Mouse (Mus musculus) hindbrain, embryonic 10.5 days (tissue): ENCODE data around the gene Cds2. TPM values are rescaled to one million over a fixed set of nuclear protein-coding genes. Genes with fewer than 3 reads are reported as not detected.

Experiments used
- DNase-seq: peaks from one replicate; pipeline ENCODE4 v3.0.0-alpha.2; 2017; ENCODE audit warnings: low spot score
- H3K27ac ChIP-seq: fragments of 300-500 bp; sonication (generic); 2 replicates; pipeline ENCODE4 v1.5.1; 2016; ENCODE audit warnings: mild to moderate bottlenecking, moderate library complexity
- H3K27me3 ChIP-seq: fragments of 300-500 bp; sonication (generic); 2 replicates; pipeline ENCODE4 v1.6.1; 2016; ENCODE audit warnings: mild to moderate bottlenecking; ENCODE audit not compliant: poor library complexity, insufficient read depth, severe bottlenecking
- H3K36me3 ChIP-seq: fragments of 300-500 bp; sonication (generic); 2 replicates; pipeline ENCODE4 v1.6.1; 2016; ENCODE audit warnings: mild to moderate bottlenecking, moderate library complexity
- H3K4me1 ChIP-seq: fragments of 300-500 bp; sonication (generic); replicated peaks from 2 replicates; pipeline ENCODE4 v1.6.1; 2016; ENCODE audit warnings: mild to moderate bottlenecking
- H3K4me3 ChIP-seq: fragments of 300-500 bp; sonication (generic); 2 replicates; pipeline ENCODE4 v1.5.1; 2016; ENCODE audit warnings: mild to moderate bottlenecking, moderate library complexity
- H3K9me3 ChIP-seq: fragments of 300-500 bp; sonication (generic); 2 replicates; pipeline ENCODE4 v1.6.1; 2016; ENCODE audit warnings: mild to moderate bottlenecking, moderate library complexity
- WGBS: fragments of 180-500 bp; shearing (Covaris S2); methylation state at CpG from one replicate; pipeline ENCODE4 v1.1.7; 2016; 5-methylcytosine and 5-hydroxymethylcytosine counted together
- polyA plus RNA-seq: library from polyadenylated mRNA; unstranded; fragments of >200 nt; fragmentation: Nextera tagmentation; extraction: Ambion mirVana; gene quantifications from 2 replicates; pipeline ENCODE4 v1.2.1, GENCODE M21; 2016

The Cds2 gene
- polyA plus RNA-seq, 1 experiment from 2014 or later, result 31.3 TPM

- Histone ChIP-seq H3K4me3 (no peak overlapping the region), H3K27ac (no peak overlapping the region), H3K9me3 (no peaks in the 10 kb centered on the region), H3K4me1 (peaks cover 6% of the 10 kb centered on the region; the same call in 1 of the 2 replicates), H3K27me3 (no peaks in the 10 kb centered on the region), H3K36me3 (peaks cover 11% of the 10 kb centered on the region)
- DNase-seq, result no peak
- WGBS, result 75% methylated on average over 6 of the region's 6 CpGs
Measured at GRCm38 (mm10) chr2:132272694-132273389, 9.9 kb downstream of the Cds2 start.

- no peaks in the 10 kb centered on the region for H3K27me3 ChIP-seq
- no peak for DNase-seq
- WGBS, result 74% methylated on average over 4 of the region's 4 CpGs
- H3K9me3 ChIP-seq, result no peaks in the 10 kb centered on the region
- no peak overlapping the region for H3K27ac ChIP-seq
- peaks cover 13% of the 10 kb centered on the region for H3K36me3 ChIP-seq
- H3K4me1 ChIP-seq, result peaks cover 11% of the 10 kb centered on the region; the same call in 1 of the 2 replicates
- no peak overlapping the region for H3K4me3 ChIP-seq
Measured at GRCm38 (mm10) chr2:132275527-132275926, 12.6 kb downstream of the Cds2 start.

- H3K4me1 ChIP-seq, result peaks cover 11% of the 10 kb centered on the region; the same call in 1 of the 2 replicates
- no peak for DNase-seq
- H3K36me3 ChIP-seq, result peaks cover 17% of the 10 kb centered on the region
- no peak overlapping the region for H3K27ac ChIP-seq
- H3K9me3 ChIP-seq, result no peaks in the 10 kb centered on the region
- H3K27me3 ChIP-seq, result no peaks in the 10 kb centered on the region
- no peak overlapping the region for H3K4me3 ChIP-seq
- WGBS, result 88% methylated on average over 4 of the region's 4 CpGs
Measured at GRCm38 (mm10) chr2:132276249-132276648, 13.3 kb downstream of the Cds2 start.

GRCm38 (mm10) chr2:132278273-132278853 is 15.4 kb downstream of the Cds2 start:
- no peak for DNase-seq
- Histone ChIP-seq H3K4me1 (peaks cover 26% of the 10 kb centered on the region), H3K4me3 (no peak overlapping the region), H3K27me3 (no peaks in the 10 kb centered on the region), H3K9me3 (no peaks in the 10 kb centered on the region), H3K36me3 (peaks cover 17% of the 10 kb centered on the region), H3K27ac (no peak overlapping the region)
- 83% methylated on average over 8 of the region's 8 CpGs for WGBS

GRCm38 (mm10) chr2:132279336-132279882 is 16.5 kb downstream of the Cds2 start:
- no peak for DNase-seq
- H3K4me1 ChIP-seq, result peaks cover 36% of the 10 kb centered on the region
- 72% methylated on average over 3 of the region's 3 CpGs for WGBS
- H3K27ac ChIP-seq, result no peak overlapping the region
- no peak overlapping the region for H3K4me3 ChIP-seq
- H3K9me3 ChIP-seq, result no peaks in the 10 kb centered on the region
- H3K36me3 ChIP-seq, result peaks cover 11% of the 10 kb centered on the region
- H3K27me3 ChIP-seq, result no peaks in the 10 kb centered on the region

GRCm38 (mm10) chr2:132279978-132280377 is 17.0 kb downstream of the Cds2 start:
- H3K27me3 ChIP-seq, result no peaks in the 10 kb centered on the region
- WGBS, result 79% methylated on average over 4 of the region's 4 CpGs
- DNase-seq, result no peak
- no peak overlapping the region for H3K27ac ChIP-seq
- H3K4me3 ChIP-seq, result no peak overlapping the region
- no peaks in the 10 kb centered on the region for H3K9me3 ChIP-seq
- H3K36me3 ChIP-seq, result peaks cover 14% of the 10 kb centered on the region
- H3K4me1 ChIP-seq, result peaks cover 41% of the 10 kb centered on the region

GRCm38 (mm10) chr2:132280518-132281120 is 17.7 kb downstream of the Cds2 start:
- Histone ChIP-seq H3K4me1 (peaks cover 41% of the 10 kb centered on the region), H3K4me3 (no peak overlapping the region), H3K9me3 (no peaks in the 10 kb centered on the region), H3K27ac (no peak overlapping the region), H3K36me3 (peaks cover 17% of the 10 kb centered on the region), H3K27me3 (no peaks in the 10 kb centered on the region)
- WGBS, result 94% methylated on average over 10 of the region's 10 CpGs
- DNase-seq, result no peak

GRCm38 (mm10) chr2:132281560-132282452 is 18.9 kb downstream of the Cds2 start:
- Histone ChIP-seq H3K27me3 (no peaks in the 10 kb centered on the region), H3K27ac (no peak overlapping the region), H3K4me3 (no peak overlapping the region), H3K4me1 (peaks cover 41% of the 10 kb centered on the region), H3K9me3 (no peaks in the 10 kb centered on the region), H3K36me3 (peaks cover 16% of the 10 kb centered on the region)
- 61% methylated on average over 10 of the region's 10 CpGs for WGBS
- DNase-seq, result no peak

- H3K9me3 ChIP-seq, result 0 out of 2 replicates have a peak, but pooled peaks cover 3% of the 10 kb centered on the region
- no peaks in the 10 kb centered on the region for H3K27me3 ChIP-seq
- WGBS, result 39% methylated on average over 12 of the region's 12 CpGs
- DNase-seq, result no peak
- H3K4me1 ChIP-seq, result peaks cover 41% of the 10 kb centered on the region
- H3K4me3 ChIP-seq, result no peak overlapping the region
- H3K27ac ChIP-seq, result peak overlapping the region; percentile 69
- H3K36me3 ChIP-seq, result peaks cover 16% of the 10 kb centered on the region
Measured at GRCm38 (mm10) chr2:132282453-132283174, 19.7 kb downstream of the Cds2 start.

GRCm38 (mm10) chr2:132283236-132284070 is 20.5 kb downstream of the Cds2 start:
- H3K4me1 ChIP-seq, result peaks cover 41% of the 10 kb centered on the region
- H3K27ac ChIP-seq, result peak overlapping the region; percentile 69
- H3K36me3 ChIP-seq, result peaks cover 16% of the 10 kb centered on the region
- 0 out of 2 replicates have a peak, but pooled peaks cover 3% of the 10 kb centered on the region for H3K9me3 ChIP-seq
- H3K27me3 ChIP-seq, result no peaks in the 10 kb centered on the region
- DNase-seq, result no peak
- 72% methylated on average over 15 of the region's 15 CpGs for WGBS
- H3K4me3 ChIP-seq, result no peak overlapping the region

GRCm38 (mm10) chr2:132284492-132285139 is 21.7 kb downstream of the Cds2 start:
- 85% methylated on average over 12 of the region's 12 CpGs for WGBS
- H3K4me1 ChIP-seq, result peaks cover 40% of the 10 kb centered on the region
- no peak overlapping the region for H3K4me3 ChIP-seq
- DNase-seq, result no peak
- H3K9me3 ChIP-seq, result 0 out of 2 replicates have a peak, but pooled peaks cover 3% of the 10 kb centered on the region
- no peaks in the 10 kb centered on the region for H3K27me3 ChIP-seq
- peaks cover 16% of the 10 kb centered on the region for H3K36me3 ChIP-seq
- peak overlapping the region; percentile 42; the same call in 1 of the 2 replicates for H3K27ac ChIP-seq
